Mouse (Mus musculus) ES-E14 (cell line): Measurements from ENCODE around the gene Cdk5. TPM values are rescaled to one million over a fixed set of nuclear protein-coding genes. Genes with fewer than 3 reads are reported as not detected.

ENCODE experiments used
- DNase-seq: peaks from one replicate; pipeline ENCODE4 v3.0.0-alpha.2; 2013; ENCODE audit warnings: low read depth, low spot score
- H3K27ac ChIP-seq: 2 replicates; pipeline ENCODE4 v1.5.1; 2012; ENCODE audit warnings: low read depth, mild to moderate bottlenecking, low read length, moderate library complexity, mixed read lengths; ENCODE audit not compliant: poor library complexity, insufficient read depth, severe bottlenecking
- H3K36me3 ChIP-seq: 2 replicates; pipeline ENCODE4 v1.6.1; 2012; ENCODE audit warnings: mild to moderate bottlenecking, low read length, moderate library complexity, mixed read lengths; ENCODE audit not compliant: control insufficient read depth, poor library complexity, insufficient read depth, severe bottlenecking
- H3K4me1 ChIP-seq, 2 experiments: fragments of 150-350 bp in 1 of 2; sonication (generic) in 1 of 2; 2 replicates each; pipeline ENCODE4 v1.6.1; 2012; ENCODE audit warnings: low read length in 2 of 2, mild to moderate bottlenecking in 1 of 2, mixed read lengths in 1 of 2; ENCODE audit not compliant: control insufficient read depth in 2 of 2, insufficient read depth in 2 of 2, poor library complexity in 1 of 2
- H3K4me3 ChIP-seq, 2 experiments: fragments of 150-350 bp in 1 of 2; sonication (generic) in 1 of 2; 2 replicates each; pipeline ENCODE4 v1.5.1; 2012; ENCODE audit warnings: low read length in 2 of 2, low read depth in 1 of 2, mild to moderate bottlenecking in 1 of 2, mixed read lengths in 1 of 2; ENCODE audit not compliant: insufficient read depth in 1 of 2, poor library complexity in 1 of 2, severe bottlenecking in 1 of 2
- H3K9ac ChIP-seq: 2 replicates; pipeline ENCODE4 v1.6.1; 2012; ENCODE audit warnings: low read depth, mild to moderate bottlenecking, low read length, mixed read lengths; ENCODE audit not compliant: poor library complexity, insufficient read depth, severe bottlenecking
- H3K9me3 ChIP-seq: fragments of 150-350 bp; sonication (generic); 2 replicates; pipeline ENCODE4 v1.6.1; 2012; ENCODE audit warnings: low read depth, mild to moderate bottlenecking, low read length; ENCODE audit not compliant: control insufficient read depth, insufficient read depth
- CHD2 ChIP-seq: IDR thresholded peaks from 2 replicates; pipeline ENCODE4 v1.6.1; 2014; ENCODE audit warnings: mild to moderate bottlenecking, low read depth, low read length, inconsistent platforms
- HCFC1 ChIP-seq: IDR thresholded peaks from 2 replicates; pipeline ENCODE4 v1.6.1; 2012; ENCODE audit warnings: low read length, inconsistent platforms, borderline replicate concordance; ENCODE audit not compliant: insufficient read depth
- MAFK ChIP-seq: IDR thresholded peaks from 2 replicates; pipeline ENCODE4 v1.6.1; 2014; ENCODE audit warnings: mild to moderate bottlenecking, low read depth, low read length, inconsistent platforms; ENCODE audit not compliant: insufficient read depth
- ZC3H11A ChIP-seq: IDR thresholded peaks from 2 replicates; pipeline ENCODE4 v1.6.1; 2012; ENCODE audit warnings: low read depth, mild to moderate bottlenecking, inconsistent platforms, low read length, borderline replicate concordance
- ZNF384 ChIP-seq: IDR thresholded peaks from 2 replicates; pipeline ENCODE4 v1.6.1; 2012; ENCODE audit warnings: low read depth, low read length, inconsistent platforms
- in situ Hi-C, 2 experiments: fragments of 600-800 bp; cut with MboI; formaldehyde crosslinking; loops; one replicate each; pipeline ENCODE4 v1.15.1; 2025; ENCODE audit warnings: low sequenced_read_pairs in 2 of 2, inconsistent platforms in 1 of 2; ENCODE audit not compliant: unreplicated experiment in 2 of 2
- total RNA-seq: library from RNA; depleted of rRNA; stranded (reverse); fragments of 300-350 nt; gene quantifications from 2 replicates; pipeline ENCODE4 v1.2.3, GENCODE M21; 2012

Gene Cdk5
- total RNA-seq, 1 experiment: 17.8 TPM

DNA sequence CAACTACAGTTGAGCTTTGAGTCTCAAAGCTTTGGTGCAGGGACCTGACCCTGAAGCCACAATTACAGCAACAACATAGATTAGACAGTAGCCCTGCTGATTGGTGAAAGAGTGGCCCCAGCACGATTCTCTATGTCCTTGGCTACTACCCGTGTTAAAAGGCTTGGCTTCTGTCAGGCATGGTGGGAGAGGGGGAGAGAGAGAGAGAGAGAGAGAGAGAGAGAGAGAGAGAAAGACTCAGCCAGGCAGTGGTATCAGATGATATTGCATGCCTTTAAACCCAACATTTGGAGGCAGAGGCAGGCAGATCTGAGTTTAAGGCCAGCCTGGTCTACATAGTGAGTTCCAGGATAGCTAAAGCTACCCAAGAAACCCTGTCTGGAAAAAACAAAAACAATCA is 41.3 kb downstream of the Cdk5 start:
- no peak for DNase-seq
- H3K4me1 ChIP-seq: peaks cover 2 to 16% of the 10 kb centered on the region in 2 experiments; a peak in 1 of 4 replicates
- no peak overlapping the region for H3K27ac ChIP-seq
- TF ChIP-seq ZNF384 (no peak), CHD2 (no peak), ZC3H11A (no peak), HCFC1 (no peak), MAFK (no peak)
- H3K9ac ChIP-seq: no peak overlapping the region
- no peaks in the 10 kb centered on the region for H3K36me3 ChIP-seq
- H3K4me3 ChIP-seq: no peak overlapping the region
- in situ Hi-C loops: no loop called here
- no peaks in the 10 kb centered on the region for H3K9me3 ChIP-seq

- Histone ChIP-seq H3K4me3 (no peak overlapping the region), H3K9me3 (no peaks in the 10 kb centered on the region), H3K4me1 (peaks cover 2 to 14% of the 10 kb centered on the region in 2 experiments; a peak in 1 of 4 replicates), H3K9ac (no peak overlapping the region), H3K27ac (no peak overlapping the region), H3K36me3 (no peaks in the 10 kb centered on the region)
- in situ Hi-C loops: no loop called here
- TF ChIP-seq ZC3H11A (no peak), CHD2 (no peak), HCFC1 (no peak), MAFK (no peak), ZNF384 (no peak)
- DNase-seq: no peak
These were observed 41.8 kb downstream of the Cdk5 start for GRCm38 (mm10) chr5:24381486-24381885.

- Histone ChIP-seq H3K4me3 (no peak overlapping the region), H3K9ac (no peak overlapping the region), H3K9me3 (no peaks in the 10 kb centered on the region), H3K36me3 (no peaks in the 10 kb centered on the region), H3K27ac (no peak overlapping the region), H3K4me1 (peaks cover 2 to 14% of the 10 kb centered on the region in 2 experiments; a peak in 1 of 4 replicates)
- TF ChIP-seq ZNF384: no peak
- TF ChIP-seq CHD2: no peak
- TF ChIP-seq HCFC1: no peak
- TF ChIP-seq ZC3H11A: no peak
- in situ Hi-C loops: no loop called here
- no peak for DNase-seq
These were observed 42.8 kb downstream of the Cdk5 start for GRCm38 (mm10) chr5:24380499-24380898.

GRCm38 (mm10) chr5:24379501-24379900 is 43.8 kb downstream of the Cdk5 start:
- Histone ChIP-seq H3K4me3 (no peak overlapping the region), H3K4me1 (peaks cover 2 to 14% of the 10 kb centered on the region in 2 experiments; a peak in 1 of 4 replicates), H3K36me3 (no peaks in the 10 kb centered on the region), H3K9ac (no peak overlapping the region), H3K9me3 (no peaks in the 10 kb centered on the region), H3K27ac (no peak overlapping the region)
- in situ Hi-C loops: no loop called here
- no peak for TF ChIP-seq ZC3H11A
- TF ChIP-seq CHD2: no peak
- TF ChIP-seq ZNF384: no peak
- no peak for TF ChIP-seq HCFC1
- no peak for TF ChIP-seq MAFK
- DNase-seq: no peak

- Histone ChIP-seq H3K27ac (no peak overlapping the region), H3K36me3 (no peaks in the 10 kb centered on the region), H3K9me3 (no peaks in the 10 kb centered on the region), H3K4me1 (peaks cover 0 to 14% of the 10 kb centered on the region in 2 experiments; a peak in 1 of 4 replicates), H3K4me3 (no peak overlapping the region), H3K9ac (no peak overlapping the region)
- no peak for TF ChIP-seq CHD2
- TF ChIP-seq ZNF384: no peak
- TF ChIP-seq ZC3H11A: no peak
- TF ChIP-seq HCFC1: no peak
- no peak for TF ChIP-seq MAFK
- no peak for DNase-seq
- in situ Hi-C loops: no loop called here
These were observed 44.6 kb downstream of the Cdk5 start for GRCm38 (mm10) chr5:24378700-24379099.
